Mouse (Mus musculus) stomach, postnatal 0 days (tissue): Measurements from ENCODE around the gene Polr1d. TPM values are rescaled to one million over a fixed set of nuclear protein-coding genes. Genes with fewer than 3 reads are reported as not detected.
A peak's percentile ranks its signal among the peaks of the same experiment; 100 is the strongest.

ENCODE experiments used
- ATAC-seq: fragments of 200-750 bp; cut with Nextera tagmentation; 2 replicates; pipeline ENCODE4 v1.8.0; 2017; ENCODE audit not compliant: low FRiP score, low TSS enrichment
- DNase-seq: peaks from one replicate; pipeline ENCODE4 v3.0.0-alpha.2; 2016; ENCODE audit warnings: low spot score
- H3K27ac ChIP-seq: fragments of 300-500 bp; sonication (generic); replicated peaks from 2 replicates; pipeline ENCODE4 v1.5.1; 2014; ENCODE audit warnings: mild to moderate bottlenecking, control low read depth
- H3K27me3 ChIP-seq: fragments of 300-500 bp; sonication (generic); 2 replicates; pipeline ENCODE4 v1.6.1; 2014; ENCODE audit warnings: low read length; ENCODE audit not compliant: control insufficient read depth, insufficient read depth
- H3K36me3 ChIP-seq: fragments of 300-500 bp; sonication (generic); 2 replicates; pipeline ENCODE4 v1.6.1; 2014; ENCODE audit warnings: low read length, mixed read lengths; ENCODE audit not compliant: control insufficient read depth, insufficient read depth
- H3K4me1 ChIP-seq: fragments of 300-500 bp; sonication (generic); replicated peaks from 2 replicates; pipeline ENCODE4 v1.6.1; 2014; ENCODE audit warnings: antibody characterized with exemption; ENCODE audit not compliant: control insufficient read depth, insufficient read depth
- H3K4me2 ChIP-seq: fragments of 300-500 bp; sonication (generic); replicated peaks from 2 replicates; pipeline ENCODE4 v1.6.1; 2014; ENCODE audit warnings: low read depth, mild to moderate bottlenecking, control low read depth, moderate library complexity
- H3K4me3 ChIP-seq: fragments of 300-500 bp; sonication (generic); 2 replicates; pipeline ENCODE4 v1.5.1; 2014; ENCODE audit warnings: low read depth, low read length, control low read depth
- H3K9ac ChIP-seq: fragments of 300-500 bp; sonication (generic); 2 replicates; pipeline ENCODE4 v1.6.1; 2014; ENCODE audit warnings: mild to moderate bottlenecking, low read length, control low read depth, mixed read lengths
- H3K9me3 ChIP-seq: fragments of 300-500 bp; sonication (generic); 2 replicates; pipeline ENCODE4 v1.6.1; 2016; ENCODE audit warnings: low read length; ENCODE audit not compliant: control insufficient read depth
- CTCF ChIP-seq: IDR thresholded peaks from 2 replicates; pipeline ENCODE4 v1.5.1; 2016; ENCODE audit warnings: antibody characterized with exemption, low read depth, mild to moderate bottlenecking, moderate library complexity
- EP300 ChIP-seq: optimal IDR thresholded peaks from 2 replicates; pipeline ENCODE3; 2016; ENCODE audit warnings: antibody characterized with exemption
- WGBS: fragments of 180-500 bp; shearing (Covaris S2); extraction: QIAGEN DNeasy Blood & Tissue Kit; methylation state at CpG from one replicate; pipeline ENCODE4 v1.1.7; 2014; 5-methylcytosine and 5-hydroxymethylcytosine counted together
- polyA plus RNA-seq: library from polyadenylated mRNA; unstranded; fragments of >200 nt; fragmentation: Nextera tagmentation; extraction: Ambion mirVana; gene quantifications from 2 replicates; pipeline ENCODE4 v1.2.1, GENCODE M21; 2015

The Polr1d gene
- polyA plus RNA-seq, result 150 TPM in 2 replicates

DNA sequence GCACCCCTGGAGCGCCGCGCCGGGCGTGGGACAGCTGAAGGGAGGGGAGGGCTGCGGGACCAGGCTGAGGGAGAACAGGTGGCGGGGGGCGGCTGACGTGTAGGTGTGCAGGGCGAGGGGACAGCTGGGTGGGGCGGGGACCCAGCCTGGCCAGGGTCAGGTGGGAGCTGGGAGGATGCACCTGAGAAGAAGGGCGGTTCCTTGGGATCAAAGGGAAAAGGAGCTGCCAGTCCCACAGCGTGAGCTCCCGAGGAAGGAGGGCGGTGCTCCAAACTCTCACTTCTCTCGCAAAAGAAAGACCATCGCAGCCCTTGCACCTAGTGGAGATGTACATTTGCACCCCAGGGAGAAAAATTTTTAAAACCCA is at the start of gene Polr1d:
Polr1d (plus strand) TSS at position 252 of the 367 bp plus-strand sequence.
- Histone ChIP-seq H3K4me3 (peak within 1 kb of the TSS; percentile 71), H3K4me1 (peaks cover 10% of the 10 kb centered on the region), H3K27me3 (no peaks in the 10 kb centered on the region), H3K36me3 (no peaks in the 10 kb centered on the region), H3K9me3 (no peaks in the 10 kb centered on the region), H3K27ac (peak within 1 kb of the TSS; percentile 95), H3K9ac (peak within 1 kb of the TSS; percentile 84), H3K4me2 (peak within 1 kb of the TSS; percentile 90)
- no peak for DNase-seq
- TF ChIP-seq EP300 (no peak), CTCF (no peak)
- no peak; the same call in 1 of the 2 replicates for ATAC-seq
- WGBS, result 0% methylated on average over 17 of the region's 17 CpGs

DNA sequence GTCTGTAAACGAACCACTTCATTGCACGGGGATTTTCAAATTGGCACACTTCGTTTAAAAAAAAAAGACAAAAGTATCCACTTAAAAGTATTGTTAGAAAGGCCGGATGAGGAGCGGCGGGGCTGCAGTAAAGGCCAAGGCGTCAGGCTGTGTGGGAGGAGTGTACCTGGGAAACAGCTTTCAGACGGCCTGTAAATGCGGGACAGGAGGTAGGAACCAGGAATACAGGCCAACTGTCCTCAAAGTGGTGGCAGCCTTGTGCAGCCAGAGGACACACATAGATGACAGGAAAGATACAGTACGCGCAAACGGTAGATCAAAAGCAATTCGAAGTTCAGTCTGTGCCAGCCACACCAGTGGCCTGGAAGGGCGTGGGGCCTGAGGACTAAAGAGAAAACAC is 45.6 kb upstream of the Polr1d start:
- peak overlapping the region; percentile 35 for H3K27ac ChIP-seq
- peaks cover 33% of the 10 kb centered on the region for H3K36me3 ChIP-seq

DNA sequence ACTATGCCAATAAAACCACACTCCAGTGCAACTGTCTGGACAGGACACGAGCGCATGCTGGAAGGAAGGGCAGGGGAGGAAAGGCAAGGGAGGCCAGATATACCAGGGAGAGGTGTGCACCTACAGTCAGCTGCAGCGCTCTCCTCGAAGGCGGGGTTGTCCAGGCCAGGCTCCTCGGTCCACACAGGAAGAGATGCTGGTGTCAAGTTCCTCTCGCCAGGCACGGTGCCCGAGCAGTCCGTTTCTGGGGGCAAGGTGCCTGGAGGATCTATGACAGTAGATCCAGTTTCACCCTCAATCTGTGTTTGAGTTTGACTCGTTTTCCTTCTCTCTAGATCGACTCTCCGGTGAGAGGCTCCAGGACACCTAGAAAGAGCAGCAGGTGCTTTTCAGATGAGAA is 43.7 kb upstream of the Polr1d start:
- WGBS, result 55% methylated on average over 13 of the region's 13 CpGs

More for the DNA sequence above, 45.6 kb upstream of the Polr1d start:
- Histone ChIP-seq H3K4me2 (no peak overlapping the region), H3K27me3 (no peaks in the 10 kb centered on the region), H3K4me1 (no peaks in the 10 kb centered on the region), H3K9me3 (no peaks in the 10 kb centered on the region), H3K9ac (no peak overlapping the region), H3K4me3 (no peak overlapping the region)
- DNase-seq (no peak), ATAC-seq (no peak)
- 76% methylated on average over 14 of the region's 14 CpGs for WGBS
- TF ChIP-seq EP300 (no peak), CTCF (no peak)

DNA sequence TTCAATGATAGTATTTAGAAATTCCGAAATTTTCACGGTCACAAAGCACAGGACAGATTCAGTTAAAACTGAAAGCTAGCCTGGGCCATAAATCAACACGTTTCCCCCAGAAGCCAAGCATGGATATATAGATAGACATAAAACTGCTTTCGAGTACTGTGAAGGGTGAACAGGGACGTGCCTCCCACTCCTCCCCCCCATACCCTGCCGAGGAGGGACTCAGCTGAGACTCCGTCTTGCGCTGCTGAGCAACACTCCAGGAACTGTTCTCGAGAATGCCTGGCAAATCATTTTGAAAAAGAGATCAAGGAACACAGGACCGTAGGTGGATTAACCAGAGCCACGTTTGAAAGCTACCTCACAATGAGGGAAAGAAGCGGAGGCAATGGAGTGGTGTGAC is 42.6 kb upstream of the Polr1d start:
- H3K36me3 ChIP-seq, result peaks cover 11% of the 10 kb centered on the region
- no peak overlapping the region for H3K27ac ChIP-seq
- no peaks in the 10 kb centered on the region for H3K9me3 ChIP-seq
- TF ChIP-seq EP300 (no peak), CTCF (no peak)
- no peak for ATAC-seq
- peaks cover 7% of the 10 kb centered on the region; the same call in 1 of the 2 replicates for H3K4me1 ChIP-seq
- H3K4me2 ChIP-seq, result no peak overlapping the region
- 69% methylated on average over 12 of the region's 12 CpGs for WGBS
- H3K27me3 ChIP-seq, result no peaks in the 10 kb centered on the region
- H3K9ac ChIP-seq, result no peak overlapping the region
- no peak for DNase-seq
- no peak overlapping the region for H3K4me3 ChIP-seq

More for the DNA sequence above, 43.7 kb upstream of the Polr1d start:
- Histone ChIP-seq H3K9ac (no peak overlapping the region), H3K4me1 (peaks cover 5% of the 10 kb centered on the region; the same call in 1 of the 2 replicates), H3K4me2 (no peak overlapping the region), H3K9me3 (no peaks in the 10 kb centered on the region), H3K36me3 (peaks cover 22% of the 10 kb centered on the region), H3K27me3 (no peaks in the 10 kb centered on the region), H3K27ac (no peak overlapping the region), H3K4me3 (no peak overlapping the region)
- peak; percentile 31; the same call in 1 of the 2 replicates for ATAC-seq
- no peak for DNase-seq
- TF ChIP-seq EP300, result no peak
- TF ChIP-seq CTCF, result no peak

DNA sequence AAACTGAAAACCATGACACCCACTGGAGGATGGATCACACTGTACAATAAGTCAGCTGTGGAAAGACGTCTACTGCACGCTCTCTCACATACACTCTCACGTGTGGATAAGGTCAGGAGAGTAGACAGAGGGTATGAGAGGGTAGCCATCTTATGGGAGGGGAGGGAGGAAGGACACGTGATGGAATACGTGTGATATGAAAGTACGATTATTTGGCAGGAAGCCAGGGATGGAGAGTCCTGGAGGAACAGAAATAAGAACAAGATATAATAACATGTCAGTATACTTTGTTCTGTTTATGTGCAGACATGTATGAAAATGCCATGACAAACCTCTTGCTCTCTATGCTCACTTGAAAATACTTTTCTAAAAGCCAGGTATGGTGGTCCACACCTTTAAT is 41.5 kb upstream of the Polr1d start:
- WGBS, result 64% methylated on average over 6 of the region's 6 CpGs
- TF ChIP-seq CTCF (no peak), EP300 (no peak)
- Histone ChIP-seq H3K27ac (no peak overlapping the region), H3K36me3 (peaks cover 10% of the 10 kb centered on the region; the same call in 1 of the 2 replicates), H3K4me2 (no peak overlapping the region), H3K4me3 (no peak overlapping the region), H3K9ac (no peak overlapping the region), H3K9me3 (no peaks in the 10 kb centered on the region), H3K4me1 (peaks cover 7% of the 10 kb centered on the region; the same call in 1 of the 2 replicates), H3K27me3 (no peaks in the 10 kb centered on the region)
- ATAC-seq, result no peak
- DNase-seq, result no peak

DNA sequence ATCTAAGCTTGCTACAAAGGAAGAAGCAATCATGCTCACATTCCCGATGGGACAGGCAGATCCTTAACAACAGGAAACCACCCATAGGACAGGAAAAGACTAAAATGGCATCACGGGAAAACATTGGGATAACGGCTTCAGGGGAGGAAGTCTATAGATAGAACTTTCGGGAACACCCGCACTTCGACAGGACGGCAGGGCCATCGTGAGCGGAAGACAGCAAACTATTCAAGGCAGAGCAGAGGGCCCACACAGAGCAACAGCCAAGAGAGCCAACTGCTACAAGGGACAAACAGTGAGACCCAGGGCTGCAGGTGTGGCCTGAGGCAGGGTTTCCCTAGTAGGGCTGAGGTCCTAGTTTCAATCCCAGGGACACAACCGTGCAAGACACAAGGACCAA is 40.8 kb upstream of the Polr1d start:
- ATAC-seq (no peak), DNase-seq (no peak)
- H3K4me1 ChIP-seq, result peaks cover 7% of the 10 kb centered on the region; the same call in 1 of the 2 replicates
- no peaks in the 10 kb centered on the region for H3K27me3 ChIP-seq
- H3K9me3 ChIP-seq, result no peaks in the 10 kb centered on the region
- WGBS, result 81% methylated on average over 10 of the region's 10 CpGs
- no peak for TF ChIP-seq EP300
- no peak for TF ChIP-seq CTCF
- peak overlapping the region; percentile 45 for H3K27ac ChIP-seq
- H3K36me3 ChIP-seq, result peaks cover 10% of the 10 kb centered on the region; the same call in 1 of the 2 replicates
- no peak overlapping the region for H3K4me2 ChIP-seq
- H3K9ac ChIP-seq, result no peak overlapping the region
- no peak overlapping the region for H3K4me3 ChIP-seq
